Mouse (Mus musculus) cerebellum, postnatal 36 days (tissue): Measurements from ENCODE around the gene Itfg1.
"Not testable (repeated sequence)": the region's sequence is repeated elsewhere in the genome, so short reads cannot be mapped to it uniquely, and the experiment has no call there.

Experiments
- DNase-seq, 2 experiments: peaks; one replicate each; pipeline ENCODE4 v3.0.0; 2021 to 2022; ENCODE audit warnings: mixed read lengths in 2 of 2

Gene Itfg1

DNA sequence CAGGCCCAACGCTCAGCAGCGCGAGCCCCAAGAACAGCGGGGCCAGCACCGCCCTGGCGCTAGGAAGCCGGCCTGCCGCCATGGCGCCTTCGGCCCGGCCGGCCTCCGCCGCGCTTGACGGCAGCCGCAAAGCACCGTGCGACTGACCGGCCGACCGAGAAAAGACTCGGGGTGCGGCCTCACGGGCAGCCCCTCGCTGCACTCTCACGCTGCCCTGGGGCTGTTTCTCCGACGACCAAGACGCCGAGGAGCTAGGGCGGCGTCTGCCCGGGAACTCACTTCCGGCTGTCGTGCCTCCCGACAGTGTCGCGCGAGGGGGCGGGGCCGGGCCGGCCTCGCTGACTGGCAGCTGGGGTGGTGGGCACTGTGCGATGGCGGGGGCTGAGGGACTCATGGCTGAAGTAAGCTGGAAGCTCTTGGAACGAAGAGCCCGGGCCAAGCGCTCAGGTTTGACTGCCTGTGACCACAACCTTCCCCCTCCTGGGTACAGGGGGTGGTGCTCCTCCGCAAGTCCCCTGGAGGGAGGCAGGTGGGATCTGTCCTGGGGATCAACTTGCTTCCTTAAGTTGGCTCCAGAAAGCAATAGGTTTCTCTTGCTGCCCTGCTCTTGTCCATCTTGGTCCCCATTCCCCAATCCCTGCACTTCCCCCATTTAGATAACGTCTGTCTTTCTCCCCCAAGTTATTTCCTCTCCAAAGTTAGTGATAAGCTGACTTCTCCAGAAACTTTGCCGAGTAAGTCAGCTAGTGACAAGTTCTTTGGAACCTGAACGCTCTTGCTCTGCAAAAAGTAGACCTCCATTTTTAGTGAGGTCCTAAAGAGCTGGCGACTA is at the start of gene Itfg1, which contains the start of gene Phkb:
Gene Itfg1 (minus strand): TSS at position 265 of the 832 bp plus-strand sequence.
Gene Phkb (plus strand): TSS at position 303 of the 832 bp plus-strand sequence.
- DNase-seq: peak; percentile 89

DNA sequence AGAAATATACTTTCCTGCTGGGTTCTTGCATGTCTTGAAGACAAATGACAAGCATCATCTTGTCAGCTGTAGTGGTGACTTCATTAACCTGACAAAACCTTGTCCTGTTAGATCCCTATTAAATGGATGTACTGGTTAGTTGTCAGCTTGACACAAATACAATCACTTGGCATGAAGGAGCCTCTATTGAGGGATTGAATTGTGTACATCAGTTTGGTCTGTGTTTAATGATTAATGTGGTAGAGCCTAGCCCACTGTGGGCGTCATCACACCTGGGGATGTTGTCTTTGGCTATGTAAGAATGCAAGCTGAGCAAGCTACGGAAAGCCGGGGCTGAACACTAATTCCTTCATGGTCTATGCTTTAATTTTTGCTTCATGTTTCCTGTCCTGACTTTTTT is 44.1 kb upstream of the Itfg1 start:
- no peak for DNase-seq

DNA sequence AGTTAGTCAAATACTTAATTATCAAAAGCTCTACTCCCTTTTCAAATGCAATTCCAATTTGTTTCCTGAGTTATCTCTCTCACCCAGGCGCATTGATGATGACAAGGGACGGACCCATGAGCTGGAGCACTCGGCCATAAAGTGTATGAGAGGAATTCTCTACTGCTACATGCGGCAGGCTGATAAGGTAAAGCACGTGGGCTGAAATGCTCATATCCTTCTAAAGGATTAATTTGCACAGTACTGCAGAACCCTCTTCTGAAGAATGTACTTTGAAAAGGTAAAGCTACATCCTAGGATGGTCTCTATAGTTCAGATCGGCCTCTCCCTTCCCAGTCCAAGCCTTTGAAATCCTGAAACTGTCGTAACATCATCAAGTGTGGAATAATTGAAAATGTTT is 38.9 kb upstream of the Itfg1 start:
- DNase-seq: no peak

DNA sequence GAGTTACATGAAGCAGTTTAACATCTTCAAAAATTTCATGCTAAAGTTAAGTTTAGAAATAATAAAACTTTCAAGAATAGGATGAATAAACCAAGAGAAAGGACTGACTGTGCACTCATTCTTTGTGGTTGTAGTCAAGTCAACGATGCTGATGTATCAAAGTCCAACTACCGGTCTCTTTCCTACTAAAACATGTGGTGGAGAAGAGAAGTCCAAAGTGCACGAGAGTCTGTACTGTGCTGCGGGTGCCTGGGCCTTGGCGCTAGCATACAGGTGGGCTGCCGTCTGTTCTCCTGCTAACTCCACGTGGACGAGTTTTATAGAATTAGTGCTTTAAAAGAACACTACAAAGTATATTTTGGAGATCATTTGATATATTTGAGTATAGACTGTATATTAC is 37.3 kb upstream of the Itfg1 start:
- no peak for DNase-seq

DNA sequence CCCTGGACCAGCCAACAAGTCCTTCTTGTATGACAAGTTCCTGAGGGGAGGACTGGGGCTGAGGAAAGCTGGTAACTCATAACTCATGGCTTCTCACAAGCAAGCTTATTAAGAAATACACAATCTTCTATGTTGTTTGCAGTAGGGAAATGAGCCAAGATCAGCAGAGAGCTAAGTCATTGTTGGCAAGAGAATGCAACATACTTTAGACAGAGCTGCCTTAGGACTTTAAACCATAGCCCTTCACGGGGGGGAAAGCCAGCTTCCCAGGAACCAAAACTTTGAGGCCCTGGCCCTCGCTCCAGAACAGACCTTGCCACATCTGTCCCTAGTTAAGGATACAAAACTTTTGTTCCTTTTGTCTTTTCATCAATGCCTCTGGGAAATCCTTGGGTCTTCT is 30.9 kb upstream of the Itfg1 start:
- DNase-seq: no peak

DNA sequence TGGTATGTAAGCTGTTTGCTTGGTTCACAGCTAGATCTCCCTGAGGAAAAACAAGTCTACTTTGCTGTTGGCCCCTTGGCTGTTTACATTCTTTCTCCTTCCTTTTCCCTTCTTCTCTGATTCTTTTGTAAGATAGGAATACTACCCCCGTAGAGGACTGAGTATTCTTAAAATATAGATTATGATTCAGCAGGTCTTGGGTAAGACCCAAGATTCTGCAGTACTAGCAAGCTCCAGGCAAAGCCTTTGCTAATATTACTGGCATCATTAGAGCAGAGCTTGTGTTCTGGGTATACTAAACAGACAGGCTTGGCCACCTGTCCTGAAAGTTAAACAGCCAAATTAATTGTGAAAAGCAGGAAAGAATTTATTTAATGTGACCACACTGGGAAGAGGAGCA is 21.7 kb upstream of the Itfg1 start:
- DNase-seq: no peak

DNA sequence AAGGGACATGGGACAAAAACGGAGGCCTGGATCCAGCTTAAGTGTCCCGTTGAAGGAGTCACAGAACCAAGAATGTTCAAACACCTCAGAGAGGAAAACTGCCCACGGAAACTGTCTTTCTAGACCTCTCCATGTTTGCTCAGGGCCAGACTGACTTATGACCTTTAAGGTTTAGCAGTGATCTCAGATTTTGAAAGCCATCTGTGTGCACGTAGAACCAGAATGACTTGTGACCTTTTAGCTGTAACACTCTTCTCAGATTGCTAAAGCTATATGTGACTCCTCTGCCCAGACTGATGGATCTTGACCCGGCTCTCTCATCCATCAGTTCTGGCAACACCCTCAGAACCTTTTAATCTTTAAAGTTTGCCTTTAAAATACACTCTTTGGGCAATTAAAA is 19.9 kb upstream of the Itfg1 start:
- DNase-seq: no peak

DNA sequence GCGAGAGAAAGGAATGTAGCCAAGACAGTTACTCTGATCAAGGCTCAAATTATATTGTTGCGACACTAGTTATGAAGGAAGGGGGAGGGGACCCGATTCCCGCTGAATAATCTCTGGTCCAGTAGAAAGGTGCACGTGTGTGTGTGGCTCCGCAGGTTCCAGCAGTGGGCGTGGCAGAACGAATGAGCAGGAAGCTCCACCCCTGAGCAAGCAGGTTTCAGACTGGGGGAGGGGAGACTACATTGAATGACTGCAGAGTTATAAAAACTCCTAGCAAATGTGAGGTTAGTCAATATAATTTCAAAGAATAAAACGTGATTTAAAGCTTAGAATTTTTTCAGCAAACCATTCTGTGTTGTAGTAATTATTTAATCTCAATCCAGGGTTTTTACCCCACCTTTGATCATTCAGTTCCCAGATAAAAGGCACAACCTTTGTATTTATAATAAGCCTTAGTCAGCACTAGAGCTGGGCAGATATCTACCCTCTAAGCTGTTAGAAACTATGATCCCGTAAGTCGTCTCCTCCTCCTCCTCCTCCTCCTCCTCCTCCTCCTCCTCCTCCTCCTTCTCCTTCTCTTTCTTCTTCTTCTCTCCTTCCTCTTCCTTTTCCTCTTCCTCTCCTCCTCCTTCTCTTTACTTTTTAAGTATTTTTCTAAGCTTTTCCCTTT is 16.6 kb upstream of the Itfg1 start:
- not testable (repeated sequence) for DNase-seq

DNA sequence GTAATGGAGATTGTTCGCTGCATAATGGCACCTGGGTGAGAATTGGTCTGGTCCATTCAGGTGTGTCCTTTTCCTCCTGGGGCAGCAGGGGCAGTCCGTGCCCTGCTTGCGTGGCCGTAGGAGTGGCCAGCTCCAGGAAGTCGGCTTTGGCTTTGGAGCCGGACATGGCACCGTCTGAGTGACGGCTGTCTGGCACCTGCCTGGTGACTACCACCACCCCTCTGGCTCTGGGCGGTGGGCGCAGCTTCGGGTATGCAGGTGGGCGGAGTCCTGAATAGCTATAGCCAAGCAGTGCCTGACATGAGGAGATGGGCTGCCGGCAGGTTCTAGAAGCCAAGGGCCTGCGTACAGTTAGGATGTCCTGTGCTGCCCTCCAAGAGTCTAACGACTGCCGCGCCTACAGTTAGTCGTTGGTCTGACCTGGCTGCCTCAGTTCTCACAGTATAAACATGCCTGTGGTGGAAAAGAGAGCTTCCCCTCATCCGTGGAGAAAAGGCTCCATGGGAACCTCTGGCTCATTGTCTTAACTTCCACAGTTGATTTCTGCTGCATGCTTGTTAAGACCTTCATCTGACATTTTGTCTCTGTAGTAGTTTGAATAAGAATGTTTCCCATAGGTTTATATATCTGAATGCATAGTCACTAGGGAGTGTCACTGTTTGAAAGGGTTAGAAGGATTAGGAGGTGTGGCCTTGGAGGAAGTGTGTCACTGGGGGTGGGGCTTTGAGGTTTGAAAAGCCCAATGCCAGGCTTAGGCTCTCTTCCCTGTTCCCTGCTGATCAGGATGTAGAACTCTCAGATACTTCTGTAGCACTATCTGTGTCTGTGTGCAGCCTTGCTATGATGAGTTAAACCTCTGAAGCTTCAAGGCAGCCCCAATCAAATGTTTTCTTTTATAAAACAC is 13.8 kb upstream of the Itfg1 start:
- DNase-seq: no peak

DNA sequence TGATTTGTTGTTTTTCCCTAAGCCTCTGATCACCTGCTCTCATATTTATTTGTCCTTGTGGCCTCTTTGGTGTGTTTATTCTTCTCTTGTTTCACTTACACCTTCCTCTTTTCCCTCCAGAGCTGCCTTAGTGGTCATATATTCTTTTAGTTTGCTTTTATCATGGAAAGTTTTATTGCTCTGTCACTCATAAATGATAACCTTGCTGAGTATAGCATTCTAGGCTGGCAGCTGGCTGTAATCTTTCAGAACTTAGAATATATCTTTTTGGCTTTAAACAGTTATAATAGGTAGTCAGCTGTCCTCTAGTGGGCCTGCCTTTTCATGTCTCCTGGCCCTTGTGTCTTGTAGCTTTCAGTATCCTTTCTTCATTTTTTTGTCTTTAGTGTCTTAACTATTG is 5.2 kb upstream of the Itfg1 start:
- DNase-seq: no peak

DNA sequence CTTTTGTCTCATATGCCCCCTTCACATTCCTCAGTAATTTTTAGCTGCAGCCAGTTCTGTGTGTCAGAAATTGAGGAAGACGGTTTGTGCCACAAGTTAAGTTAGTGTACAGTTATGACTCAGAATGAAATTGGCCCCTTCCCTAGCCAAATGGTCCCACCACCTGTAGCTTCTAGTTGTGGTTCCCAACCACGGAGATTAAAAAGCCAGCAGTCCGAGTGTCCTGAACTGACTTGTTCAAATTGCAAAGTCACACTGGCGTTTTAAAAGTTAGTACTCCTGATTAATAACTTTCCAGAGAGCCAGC is 721 bp upstream of the Itfg1 start:
- DNase-seq: no peak

DNA sequence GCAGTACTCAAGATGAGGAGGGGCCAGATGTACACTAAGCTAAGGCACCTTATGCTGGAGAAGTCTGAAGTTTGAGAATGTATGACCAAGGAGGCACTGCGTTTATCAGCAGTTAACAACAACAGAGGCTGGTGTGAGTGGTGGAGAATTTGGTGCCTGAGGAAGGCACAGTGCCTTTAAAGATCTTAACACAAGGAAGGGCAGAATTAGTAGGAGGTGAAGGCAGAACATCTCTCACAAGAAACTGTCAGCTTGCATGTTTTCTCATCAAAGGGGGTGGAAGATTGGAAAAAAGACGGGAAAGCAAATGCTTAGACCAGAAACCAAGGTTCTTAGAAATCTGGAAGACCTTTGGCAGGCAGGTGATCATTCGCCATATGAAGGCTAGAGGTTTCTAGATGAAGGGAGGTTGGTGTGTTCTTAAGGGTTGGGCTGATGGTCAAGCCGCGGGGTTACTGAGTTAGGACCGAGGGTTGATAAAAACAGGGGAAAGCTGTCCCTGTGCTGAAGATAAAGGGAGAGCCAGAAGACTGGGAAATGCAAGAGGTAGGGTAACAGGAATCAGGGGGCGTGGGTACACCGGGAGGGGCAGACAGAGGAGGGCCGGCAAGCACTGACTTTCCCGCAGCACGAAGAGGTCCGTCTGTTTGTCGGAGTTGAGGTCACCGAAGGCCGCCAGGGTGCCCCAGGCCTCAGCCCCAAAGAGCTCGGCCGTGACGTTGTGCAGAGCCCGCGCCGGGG is 635 bp downstream of the Itfg1 start:
- DNase-seq: peak in 1 of 2 experiments; percentile 16

DNA sequence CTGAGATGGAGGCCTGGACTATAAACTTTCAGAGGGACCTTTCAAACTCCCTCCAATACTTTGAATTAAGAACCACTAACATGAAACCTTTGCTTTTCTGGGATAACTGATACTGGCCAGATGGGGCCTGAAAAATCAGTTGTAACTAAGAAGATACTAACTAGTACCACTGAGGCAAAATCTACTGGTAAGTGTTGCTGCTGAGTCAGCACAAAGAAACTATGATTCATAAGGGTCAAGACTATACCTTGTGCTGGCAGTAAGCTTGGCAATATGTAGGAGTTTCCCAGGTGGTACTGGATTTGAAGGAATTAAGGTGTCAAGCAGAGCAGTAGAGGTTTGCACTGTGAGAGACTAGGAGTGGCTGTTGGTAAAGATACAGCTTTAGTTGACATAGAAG is 27.1 kb downstream of the Itfg1 start:
- DNase-seq: no peak

DNA sequence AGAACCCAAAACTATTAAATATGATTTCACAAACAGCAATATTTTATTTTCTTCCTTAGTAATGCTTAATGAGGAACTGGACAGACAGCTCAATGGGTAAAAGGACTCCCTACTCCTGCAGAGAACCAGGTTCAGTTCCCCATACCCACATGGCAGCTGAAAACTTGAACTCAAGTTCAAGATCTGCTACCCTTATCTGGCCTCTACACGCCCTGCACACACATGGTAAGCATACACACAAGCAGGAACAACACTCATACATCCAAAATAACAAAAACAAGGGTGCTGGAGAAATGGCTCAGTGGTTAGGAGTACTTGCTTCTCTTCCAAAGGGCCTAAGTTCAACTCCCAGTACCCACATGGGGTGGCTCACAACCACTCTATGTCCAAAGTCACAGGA is 39.3 kb downstream of the Itfg1 start:
- no peak for DNase-seq

DNA sequence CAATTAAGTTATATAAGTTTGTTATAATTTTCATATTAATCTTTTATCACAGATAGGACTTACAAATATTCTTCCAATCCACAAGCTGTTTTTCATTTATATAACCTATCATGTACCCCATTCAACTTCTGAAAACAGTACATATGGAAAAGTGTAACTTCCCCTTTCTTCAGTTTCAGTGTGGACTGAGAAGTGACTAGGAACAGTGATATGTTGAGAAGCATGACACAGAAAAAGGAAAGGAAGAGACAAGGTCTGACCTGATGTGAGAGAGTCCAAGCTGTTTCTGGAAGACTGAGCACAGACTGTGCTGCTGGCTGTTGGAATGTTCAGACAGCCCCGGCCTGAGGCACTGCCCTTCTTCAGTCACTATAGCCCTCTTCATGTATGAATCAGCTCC is 40.6 kb downstream of the Itfg1 start:
- DNase-seq: no peak

DNA sequence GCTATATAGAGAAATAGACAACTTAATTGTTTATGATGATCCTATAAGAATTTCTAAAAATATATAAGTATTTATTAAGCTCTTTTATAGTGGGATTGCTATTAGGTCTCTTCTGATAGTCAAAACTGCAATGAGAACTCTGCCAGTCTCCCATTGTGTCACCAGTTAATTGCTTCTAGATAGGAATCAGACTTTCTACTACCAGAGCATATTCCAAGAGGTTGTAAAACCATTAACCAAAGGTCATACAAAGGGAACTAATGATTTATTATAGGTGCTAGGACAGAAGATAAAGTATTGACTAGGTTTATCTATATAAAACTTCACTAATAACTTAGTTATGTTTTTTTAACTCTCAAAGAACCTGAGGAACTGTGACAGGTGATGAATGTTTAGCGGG is 44.3 kb downstream of the Itfg1 start:
- DNase-seq: not testable (repeated sequence)

DNA sequence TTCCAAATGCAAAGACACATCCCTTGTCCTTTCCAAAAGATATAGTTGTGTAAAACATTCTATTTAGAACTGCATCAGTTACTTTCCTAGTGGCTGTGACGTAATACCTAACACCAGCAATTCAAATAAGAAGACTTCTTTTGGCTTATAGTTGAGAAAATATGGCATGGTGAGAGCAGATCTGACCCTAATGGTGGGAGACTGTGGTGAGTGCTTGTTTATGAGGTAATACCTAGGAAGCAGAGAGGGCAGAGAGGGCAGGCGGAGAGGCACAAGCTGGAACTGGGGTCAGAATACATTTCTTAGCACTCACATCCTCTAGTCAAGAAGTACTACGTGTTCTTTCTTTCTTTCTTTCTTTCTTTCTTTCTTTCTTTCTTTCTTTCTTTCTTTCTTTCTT is 52.4 kb downstream of the Itfg1 start:
- DNase-seq: no peak

DNA sequence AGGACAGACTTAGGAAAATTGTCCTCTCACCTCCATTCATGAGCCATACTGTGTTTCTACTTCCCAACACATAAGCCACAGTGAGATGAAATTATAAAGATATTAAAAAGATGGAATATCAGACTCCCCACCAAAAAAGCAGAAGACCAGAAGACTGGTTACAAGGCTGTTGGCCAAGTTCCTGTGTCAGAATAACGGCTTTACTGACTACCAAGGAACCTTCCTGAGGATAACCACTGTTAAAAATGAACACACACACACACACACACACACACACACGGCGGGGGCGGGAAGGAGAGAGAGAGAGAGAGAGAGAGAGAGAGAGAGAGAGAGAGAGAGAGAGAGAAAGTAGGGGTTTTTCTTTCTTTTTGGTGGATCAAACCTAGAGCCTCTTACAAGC is 52.8 kb downstream of the Itfg1 start:
- DNase-seq: no peak

DNA sequence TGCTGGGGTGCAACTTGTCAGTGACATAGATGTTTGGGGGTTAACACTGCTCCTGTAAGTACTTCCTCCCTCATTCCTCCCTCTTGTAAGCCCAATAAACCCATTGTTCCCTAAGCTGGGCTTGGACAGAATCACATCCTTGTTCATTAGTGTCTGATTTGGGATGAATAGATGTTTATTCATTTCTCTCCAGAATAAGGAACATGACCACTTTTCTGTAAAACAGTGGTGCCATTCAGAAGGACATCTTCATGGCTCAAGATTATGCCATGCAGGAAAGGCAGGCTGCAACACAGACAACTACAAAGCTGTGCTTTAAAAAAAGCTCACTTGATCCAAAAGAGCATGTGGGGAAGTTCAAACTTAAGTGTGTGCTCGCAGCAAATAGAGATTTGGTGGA is 55.2 kb downstream of the Itfg1 start:
- DNase-seq: no peak

DNA sequence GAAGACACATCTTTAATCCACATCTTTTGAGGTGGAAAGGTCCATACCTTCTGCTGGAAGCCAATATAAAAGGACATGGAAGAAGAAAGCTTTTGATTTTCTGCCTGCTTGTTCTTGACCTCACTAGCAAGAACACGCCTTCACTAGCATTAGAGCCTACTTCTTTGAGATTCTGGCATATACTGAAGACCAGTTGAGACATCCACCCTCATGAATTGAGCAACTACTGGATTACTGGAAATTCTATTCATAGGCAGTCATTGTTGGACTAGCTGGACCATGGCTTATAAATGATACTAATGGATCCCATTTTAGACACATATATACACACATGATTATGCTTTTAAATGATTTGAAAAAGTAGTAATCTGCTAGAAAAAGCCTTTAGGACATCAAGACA is 56.9 kb downstream of the Itfg1 start:
- no peak for DNase-seq

DNA sequence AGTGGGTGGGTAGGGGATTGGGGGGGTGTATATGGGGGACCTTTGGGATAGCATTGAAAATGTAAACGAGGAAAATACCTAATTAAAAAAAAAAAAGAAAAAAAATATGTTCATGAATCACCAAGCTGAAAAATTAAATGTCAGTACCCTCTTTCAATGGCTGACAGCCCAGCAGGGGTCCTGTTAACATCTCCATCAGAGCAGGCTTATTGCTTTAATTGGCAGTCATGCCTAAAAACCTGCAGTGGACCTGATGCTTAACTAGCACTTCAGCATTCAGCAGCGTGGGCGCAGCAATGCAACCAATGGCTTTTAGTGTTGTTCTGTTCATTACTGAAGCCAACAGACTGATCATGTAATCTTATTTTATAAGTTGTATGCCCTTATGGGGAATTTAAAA is 60.6 kb downstream of the Itfg1 start:
- peak; percentile 46 to 47 for DNase-seq

DNA sequence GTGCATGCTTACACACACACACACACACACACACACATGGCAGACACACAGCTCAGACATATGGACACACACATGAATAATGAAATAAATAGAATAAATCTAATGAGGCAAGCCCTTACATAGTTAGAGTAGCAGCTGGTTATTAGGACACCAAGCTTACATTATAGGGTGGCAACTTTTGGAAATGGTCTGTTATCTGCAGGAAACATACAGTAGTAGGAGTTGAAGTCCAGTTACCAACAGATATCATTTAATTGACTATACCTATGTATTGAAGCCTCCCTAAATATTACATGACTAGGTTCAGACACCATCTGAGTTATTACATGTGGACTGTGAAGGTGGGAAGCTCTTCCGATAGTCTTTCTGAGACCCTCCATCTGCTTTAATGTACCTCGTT is 95.7 kb downstream of the Itfg1 start:
- no peak for DNase-seq

DNA sequence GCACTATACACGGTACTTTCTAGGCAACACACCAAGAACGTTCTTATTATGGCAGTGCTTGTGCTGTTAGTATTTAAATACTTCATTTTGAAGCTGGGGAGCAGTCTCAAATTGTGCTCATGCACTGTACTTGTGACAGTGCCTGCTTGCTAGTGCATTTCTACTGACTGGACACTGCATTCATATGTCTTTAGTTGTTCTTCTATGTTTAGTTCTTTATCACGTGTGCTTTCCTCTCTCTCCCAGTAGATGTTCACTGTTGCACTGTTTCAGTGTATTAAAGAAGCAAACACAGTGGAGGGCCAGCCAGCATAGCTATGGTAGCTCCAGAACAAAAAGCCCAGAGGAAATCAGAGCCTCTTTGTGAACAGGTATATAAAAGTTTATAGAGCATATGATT is 110.2 kb downstream of the Itfg1 start:
- no peak for DNase-seq
